Mouse (Mus musculus) heart, postnatal 0 days (tissue): ENCODE results near the gene Ryr3.

ENCODE experiments used
- CTCF ChIP-seq: IDR thresholded peaks from 2 replicates; pipeline ENCODE4 v1.5.1; 2016; ENCODE audit warnings: antibody characterized with exemption, control low read depth, low read depth
- EP300 ChIP-seq: IDR thresholded peaks from 2 replicates; pipeline ENCODE4 v1.6.1; 2016; ENCODE audit warnings: antibody characterized with exemption, low read depth

GRCm38 (mm10) chr2:112842877-112843276 is 374.0 kb downstream of the Ryr3 start:
- TF ChIP-seq CTCF (no peak), EP300 (no peak)
